Mouse (Mus musculus) kidney, adult 18-20 months (tissue): ENCODE measurements around the gene Cabp4.

Experiments used
- DNase-seq: peaks from one replicate; pipeline ENCODE4 v3.0.0; 2021

The Cabp4 gene

DNA sequence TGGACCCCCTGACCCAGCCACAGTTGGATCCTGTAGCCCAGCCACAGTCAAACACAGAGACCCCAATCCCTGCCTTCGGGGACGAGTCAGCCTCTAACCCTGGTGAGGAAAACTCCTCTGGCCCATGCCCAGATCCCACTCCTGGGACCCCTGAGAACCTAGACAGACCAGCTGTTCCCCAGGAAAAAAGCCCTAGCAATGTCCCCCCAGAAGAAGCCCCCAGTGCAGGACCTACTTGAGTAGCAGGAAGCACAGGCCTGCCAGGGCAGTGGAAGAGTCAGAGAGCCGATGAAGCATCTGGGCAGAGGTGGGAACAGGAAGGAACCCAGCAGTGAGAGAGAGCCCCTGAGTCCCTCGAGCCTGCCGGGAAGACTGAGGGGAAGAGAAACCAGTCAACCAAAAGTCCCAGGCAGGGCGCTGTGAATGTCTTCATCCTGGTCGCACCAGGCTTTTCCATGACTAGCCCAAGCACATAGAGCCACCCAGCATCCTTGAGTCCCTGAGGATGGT, at the start of gene Cabp4:
Cabp4 (minus strand) TSS at position 275 of the 510 bp plus-strand sequence.
- DNase-seq, result no peak

DNA sequence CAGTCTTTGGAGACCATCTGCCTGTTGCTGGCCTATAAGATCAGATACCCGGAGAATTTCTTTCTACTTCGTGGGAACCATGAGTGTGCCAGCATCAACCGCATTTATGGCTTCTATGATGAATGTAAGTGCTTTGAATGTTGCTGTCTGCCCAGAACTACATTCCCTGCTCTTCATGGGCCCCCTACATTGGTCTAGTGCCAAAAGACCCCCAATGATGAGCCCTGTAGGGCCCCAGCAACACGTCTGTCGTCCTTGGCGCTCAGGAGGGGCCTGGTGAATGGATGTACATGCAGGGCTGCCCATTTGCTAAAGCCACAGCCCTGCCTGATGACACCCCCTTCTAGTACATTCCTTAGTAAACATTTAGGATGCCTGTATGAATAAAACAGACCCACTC, 49.3 kb upstream of the Cabp4 start:
- DNase-seq, result no peak

DNA sequence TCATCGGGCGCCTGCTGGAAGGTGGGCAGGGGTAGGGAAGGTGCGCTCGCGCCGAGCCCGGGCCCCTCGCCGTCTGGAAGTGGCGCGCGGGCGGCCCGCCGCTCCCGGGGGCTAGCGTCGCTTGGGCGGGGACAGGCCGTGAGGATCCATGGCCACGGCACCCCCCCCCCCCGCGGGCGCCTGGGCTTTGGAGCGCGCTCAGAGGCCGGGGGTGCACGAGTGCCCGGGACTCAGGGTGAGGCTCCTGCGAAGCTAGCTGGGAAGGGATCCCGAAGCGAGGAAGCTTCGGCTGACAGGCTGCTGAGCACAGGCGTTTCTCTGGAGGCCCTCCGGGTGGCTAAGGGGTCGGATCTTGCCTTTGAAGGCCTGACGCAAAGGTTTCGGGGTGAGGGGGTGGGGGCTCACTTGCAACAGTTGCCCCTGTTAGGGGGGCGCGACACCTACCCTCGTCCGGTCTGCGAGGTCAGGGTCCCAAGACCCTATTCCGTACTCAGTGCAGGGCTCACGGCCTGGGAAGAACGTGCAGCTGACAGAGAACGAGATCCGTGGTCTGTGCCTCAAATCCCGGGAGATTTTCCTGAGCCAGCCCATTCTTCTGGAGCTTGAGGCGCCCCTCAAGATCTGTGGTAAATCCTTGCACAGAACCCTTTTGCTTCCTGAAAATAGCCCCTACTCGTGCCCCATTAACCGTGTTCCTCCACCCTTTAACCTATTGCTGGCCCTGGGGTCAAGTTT, 48.6 kb upstream of the Cabp4 start:
- DNase-seq, result no peak

DNA sequence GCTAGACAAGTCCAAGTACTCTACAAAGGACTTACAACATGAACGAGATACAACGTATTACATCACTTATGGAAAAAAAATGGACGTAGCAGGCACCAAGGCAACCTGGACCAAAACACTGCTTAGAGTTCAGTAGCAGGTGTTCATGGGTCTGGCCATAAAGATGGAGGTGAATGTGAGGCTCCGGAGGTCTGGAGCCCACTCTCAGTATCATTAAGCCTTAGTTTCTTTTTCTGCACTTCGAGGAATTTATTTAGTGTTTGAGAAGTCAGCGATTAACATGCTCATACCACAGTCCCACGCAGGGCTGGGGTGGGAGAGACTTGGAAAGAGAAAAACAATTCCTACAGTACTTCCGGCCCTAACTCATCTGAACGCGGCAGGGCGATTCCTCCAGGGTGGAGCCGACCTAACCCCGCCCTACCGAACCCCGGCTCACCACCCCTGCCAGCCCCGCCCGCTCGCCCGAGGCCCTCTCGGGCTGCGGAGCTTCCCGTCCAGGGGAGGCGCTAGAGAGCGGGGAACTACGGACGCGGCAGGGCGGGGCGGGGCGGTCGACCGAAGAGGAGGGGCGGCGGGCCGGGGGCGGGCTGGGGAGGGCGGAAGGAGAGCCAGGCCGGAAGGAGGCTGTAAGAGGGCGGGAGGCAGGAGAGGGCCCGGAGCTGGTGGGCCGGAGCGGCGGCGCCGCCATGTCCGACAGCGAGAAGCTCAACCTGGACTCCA, 47.9 kb upstream of the Cabp4 start, which contains the start of gene Ppp1ca:
Ppp1ca (plus strand) TSS at position 538 of the 723 bp plus-strand sequence.
- DNase-seq, result peak; percentile 95

DNA sequence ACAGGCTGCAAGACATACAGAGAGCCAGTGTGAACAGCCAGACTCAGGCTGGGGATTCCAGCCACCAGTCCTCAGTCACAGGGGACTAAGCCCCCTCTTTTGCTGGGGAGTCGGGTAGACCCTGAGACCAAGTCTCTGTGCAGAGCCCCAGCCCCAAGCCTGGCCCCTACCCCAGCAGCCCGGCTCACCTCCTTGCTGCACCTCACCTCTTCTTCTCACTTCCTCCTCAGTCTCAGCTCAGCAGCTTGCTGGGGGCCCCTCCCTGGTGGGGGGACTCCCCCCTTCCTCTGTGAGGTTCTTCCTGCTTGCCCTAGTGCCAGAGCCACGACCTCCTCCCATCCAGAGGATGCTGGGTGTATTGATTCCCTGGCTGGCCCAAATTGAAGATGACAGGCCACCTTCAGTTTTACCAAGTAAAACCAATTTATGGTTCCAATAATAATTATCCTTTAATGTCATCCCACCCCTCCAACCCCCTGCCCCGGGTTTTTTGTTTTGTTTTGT, 47.0 kb upstream of the Cabp4 start, which contains the start of gene Tbc1d10c:
Tbc1d10c (minus strand) TSS at position 454 of the 504 bp plus-strand sequence.
- no peak for DNase-seq

DNA sequence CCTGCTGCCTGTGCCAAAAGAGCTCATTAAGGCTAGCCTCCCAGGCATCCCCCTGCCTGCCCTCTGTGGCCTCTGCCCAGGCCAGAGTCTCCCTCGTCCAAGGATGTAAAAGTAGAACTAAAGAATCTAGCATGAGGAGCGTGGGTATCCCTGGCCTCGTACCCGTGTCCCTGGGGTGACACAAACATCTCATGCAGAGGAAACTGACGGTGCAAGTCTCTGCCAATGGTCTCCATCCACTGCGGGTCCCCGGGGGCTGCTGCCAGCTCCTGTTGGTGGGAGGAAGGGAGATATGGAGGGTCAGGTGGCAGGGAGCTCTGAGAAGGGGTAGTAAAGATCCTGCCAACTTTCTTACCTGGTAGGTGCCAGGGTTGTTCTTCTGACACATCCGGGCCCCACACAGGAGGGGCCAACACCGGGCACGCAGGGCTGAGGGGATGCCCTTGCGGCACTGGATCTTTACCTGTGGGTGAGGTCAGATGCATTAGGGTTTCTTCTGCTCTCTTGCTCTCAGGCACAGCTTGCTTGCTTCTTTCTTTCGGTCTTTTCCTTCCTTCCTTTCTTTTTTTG, 45.3 kb upstream of the Cabp4 start:
- no peak for DNase-seq

DNA sequence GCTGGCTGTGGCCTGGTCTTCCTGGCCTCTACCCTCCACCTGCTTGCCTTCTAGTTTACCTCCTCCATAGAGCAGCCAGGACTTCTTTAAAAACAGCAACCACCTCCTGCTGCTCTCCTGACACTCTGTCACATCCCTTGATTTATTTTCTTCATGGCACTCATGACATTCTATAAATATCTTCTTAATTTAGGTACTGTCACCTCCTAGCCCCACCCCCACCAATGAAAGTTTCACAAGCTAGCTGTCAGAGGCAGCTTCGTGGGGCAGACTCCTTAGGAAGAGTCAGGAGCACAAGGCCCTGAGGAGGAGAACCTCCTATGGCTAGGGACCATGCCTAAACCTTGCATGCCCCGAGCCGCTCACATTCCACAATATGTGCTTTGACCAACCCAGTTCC, 43.5 kb upstream of the Cabp4 start:
- no peak for DNase-seq

DNA sequence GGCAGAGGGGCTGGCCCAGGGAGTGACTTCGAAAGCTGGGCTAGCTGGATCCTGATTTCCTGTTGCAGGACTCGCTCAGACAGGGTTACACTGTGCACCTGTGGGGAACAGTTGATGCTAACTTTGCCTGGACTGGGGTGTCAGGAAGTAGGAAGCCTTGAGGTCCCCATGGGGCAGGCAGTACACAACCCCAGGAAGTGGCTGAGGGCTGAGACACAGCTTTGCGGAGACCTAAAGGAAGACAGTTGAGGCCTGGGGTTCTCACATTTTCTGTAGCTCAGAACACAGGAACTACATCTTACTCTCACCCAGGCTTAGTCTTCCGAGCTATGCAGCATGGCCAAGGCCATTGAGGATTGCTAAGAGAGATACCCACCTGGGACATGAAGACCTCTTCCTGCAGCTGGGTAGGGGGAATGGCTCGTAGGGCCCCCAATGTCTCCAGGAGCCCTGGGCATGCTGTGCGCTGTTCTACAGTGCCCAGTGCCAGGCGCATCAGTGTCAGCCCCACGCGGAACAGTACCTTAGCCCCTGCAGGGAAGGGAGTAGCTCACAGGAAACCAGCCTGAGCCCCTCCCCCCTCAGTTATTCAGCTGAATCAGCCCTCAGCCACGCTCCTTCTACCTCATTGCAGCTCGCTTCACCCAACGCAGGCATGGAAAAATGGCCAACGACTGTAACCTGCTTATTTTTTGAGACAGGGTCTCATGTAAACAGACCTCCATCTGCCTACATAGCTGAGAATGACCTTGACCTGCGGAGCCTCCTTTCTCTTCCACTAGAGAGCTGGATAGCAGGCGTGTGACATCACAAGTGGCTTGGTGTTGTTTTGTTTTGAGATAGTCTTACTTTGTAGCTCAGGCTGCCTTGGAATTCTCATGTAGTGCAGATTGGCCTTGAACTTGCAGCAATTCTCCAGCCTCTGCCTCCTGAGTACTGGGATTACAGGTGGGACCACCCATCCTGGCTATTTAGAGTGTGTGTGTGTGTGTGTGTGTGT, 41.4 kb upstream of the Cabp4 start:
- DNase-seq, result no peak

DNA sequence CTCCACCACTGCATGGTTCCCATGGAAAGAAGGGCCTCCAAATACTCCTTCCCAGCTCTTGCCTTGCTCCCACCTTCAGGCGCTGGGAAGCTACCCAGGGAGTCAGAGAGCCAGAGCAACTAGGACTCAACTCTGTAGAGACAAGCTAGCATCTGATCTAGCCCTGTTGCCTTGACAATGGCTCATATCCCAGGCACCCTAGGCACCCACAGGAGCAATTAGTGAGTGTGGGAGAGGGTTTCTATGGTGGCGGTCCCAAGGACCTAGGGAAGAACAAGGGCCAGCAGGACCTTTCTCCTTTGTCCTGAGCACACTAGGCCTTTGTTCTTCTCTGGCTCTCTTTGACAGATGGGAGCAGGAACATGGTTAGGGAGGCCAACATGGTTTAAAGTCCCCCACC, 39.9 kb upstream of the Cabp4 start:
- no peak for DNase-seq

DNA sequence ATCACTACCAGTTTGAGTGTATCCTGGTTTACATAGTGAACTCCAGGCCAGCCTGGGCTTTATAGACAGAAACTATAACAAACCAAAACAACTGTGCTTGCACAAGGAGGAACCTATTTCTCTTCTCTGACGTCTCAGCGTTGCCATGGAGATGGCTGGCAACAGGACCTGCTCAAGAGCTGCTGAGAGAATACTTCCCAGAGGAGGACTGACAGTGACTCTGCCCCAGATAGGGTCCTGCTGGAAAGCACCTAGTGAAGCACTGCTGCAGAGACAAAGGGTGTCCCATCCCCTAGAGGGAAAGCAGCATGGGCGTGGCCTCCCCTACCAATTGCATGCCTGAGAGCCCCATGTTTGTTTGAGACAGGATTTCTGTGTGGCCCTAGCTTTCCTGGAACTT, 38.1 kb upstream of the Cabp4 start:
- DNase-seq, result no peak

DNA sequence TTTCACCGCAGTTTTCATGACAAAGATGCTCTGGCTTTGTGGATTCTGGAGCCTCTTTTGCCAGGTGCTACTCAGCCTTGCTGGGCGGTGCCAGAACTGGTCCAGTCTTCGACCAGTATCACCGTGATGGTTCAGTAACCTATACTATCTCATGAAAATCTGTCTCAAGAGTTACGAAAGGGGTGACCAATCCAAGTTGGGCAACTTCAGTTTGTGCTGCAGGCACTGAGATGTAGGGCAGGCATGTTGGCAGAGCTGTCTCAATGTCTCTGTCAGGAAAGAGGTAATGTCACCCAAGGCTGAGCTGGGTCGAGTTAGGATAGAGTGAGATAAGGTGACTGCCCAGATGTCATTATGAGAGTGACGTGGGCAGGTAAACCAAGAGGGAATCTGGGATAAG, 36.6 kb upstream of the Cabp4 start:
- no peak for DNase-seq

DNA sequence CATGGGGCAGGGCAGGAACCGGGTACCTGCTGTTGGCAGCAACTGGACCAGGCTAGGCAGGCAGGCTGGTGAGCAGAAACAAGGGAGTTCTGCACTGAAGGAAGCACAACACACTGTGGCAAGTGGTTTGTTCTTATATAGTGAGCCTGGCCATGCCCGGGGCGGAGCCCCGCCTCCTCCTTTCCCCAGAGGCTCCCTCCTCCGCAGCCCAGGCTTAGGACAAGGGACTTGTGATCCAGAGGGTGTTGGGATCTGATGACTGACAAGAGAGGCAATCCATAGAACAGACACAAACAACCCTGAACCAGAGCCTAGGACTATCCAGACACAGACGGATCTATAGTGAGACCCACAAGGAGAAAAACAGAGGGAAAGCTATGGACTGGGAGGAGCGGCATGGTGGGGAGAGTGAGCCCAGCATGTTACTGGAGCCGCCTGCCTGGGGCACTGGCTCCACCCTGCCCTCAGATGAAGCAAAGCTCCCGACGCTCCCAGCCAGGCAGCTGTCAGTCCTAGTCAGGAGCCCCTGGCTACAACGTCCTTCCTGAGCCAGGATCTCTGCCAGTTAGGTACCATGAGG, 31.6 kb upstream of the Cabp4 start, which contains the start of gene Carns1:
Carns1 (minus strand) TSS at position 112 of the 580 bp plus-strand sequence.
- DNase-seq, result no peak

DNA sequence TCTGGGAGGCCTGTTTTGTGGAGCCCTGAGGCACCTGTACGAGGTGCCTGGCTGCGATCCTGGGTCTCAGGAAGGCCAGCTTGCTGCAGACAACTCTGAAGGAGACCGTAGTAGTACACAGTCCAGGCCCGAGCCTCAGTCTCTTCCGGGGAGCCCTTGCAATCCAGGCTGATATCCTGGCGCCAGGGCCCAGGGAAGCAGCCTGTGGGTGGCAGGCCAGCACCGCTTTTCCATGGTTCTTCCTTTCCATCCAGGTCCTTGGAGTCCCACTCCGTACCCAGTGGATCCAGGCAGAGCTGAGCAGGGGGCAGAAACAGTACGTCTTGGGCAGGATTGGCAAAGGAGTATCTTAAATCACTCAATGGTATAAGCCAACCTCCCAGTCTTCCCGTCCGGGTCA, 29.1 kb upstream of the Cabp4 start:
- DNase-seq, result no peak

DNA sequence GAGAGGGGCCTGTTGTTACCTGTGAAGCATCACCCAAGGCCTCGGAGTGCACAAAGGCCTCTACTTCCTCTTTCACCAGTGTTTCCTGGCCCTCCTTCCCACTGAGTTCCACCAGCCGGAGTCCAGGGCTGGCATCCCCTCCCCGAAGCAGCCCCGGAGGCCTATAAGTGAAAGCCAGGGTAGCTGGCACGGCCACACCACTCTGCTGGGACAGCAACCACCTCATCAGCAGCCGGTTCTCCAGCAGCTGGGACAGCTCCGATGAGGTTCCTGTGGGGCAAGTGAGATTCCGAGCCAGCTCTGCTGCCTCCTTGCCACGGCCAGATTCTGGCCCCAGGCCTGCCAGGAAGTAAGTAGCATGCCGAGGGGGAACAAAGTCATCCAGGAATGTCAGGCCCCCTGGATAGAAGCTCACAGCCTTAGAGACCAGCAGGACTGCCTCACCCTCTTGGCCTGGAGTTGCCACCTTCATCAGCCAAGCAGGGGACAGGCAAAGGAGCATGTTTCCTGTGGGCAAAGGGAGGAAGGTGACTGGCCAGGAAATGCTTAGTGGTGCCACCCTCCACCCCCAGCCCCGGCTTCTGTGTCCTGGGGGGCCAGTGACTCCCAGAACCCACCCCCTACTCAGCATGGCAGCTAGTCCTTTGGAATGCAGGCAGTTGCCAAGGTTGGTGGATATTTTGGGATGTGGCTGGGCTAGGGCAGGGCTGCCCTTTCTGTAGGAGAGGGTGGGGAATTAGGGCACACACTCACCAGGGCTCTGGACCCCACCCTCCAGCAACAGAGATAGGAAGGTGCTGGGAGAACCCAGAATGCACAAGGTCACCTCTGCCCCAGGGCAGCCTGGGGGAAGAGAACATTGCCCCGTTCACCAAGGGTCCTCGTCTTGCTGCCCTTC, 27.8 kb upstream of the Cabp4 start:
- no peak for DNase-seq

DNA sequence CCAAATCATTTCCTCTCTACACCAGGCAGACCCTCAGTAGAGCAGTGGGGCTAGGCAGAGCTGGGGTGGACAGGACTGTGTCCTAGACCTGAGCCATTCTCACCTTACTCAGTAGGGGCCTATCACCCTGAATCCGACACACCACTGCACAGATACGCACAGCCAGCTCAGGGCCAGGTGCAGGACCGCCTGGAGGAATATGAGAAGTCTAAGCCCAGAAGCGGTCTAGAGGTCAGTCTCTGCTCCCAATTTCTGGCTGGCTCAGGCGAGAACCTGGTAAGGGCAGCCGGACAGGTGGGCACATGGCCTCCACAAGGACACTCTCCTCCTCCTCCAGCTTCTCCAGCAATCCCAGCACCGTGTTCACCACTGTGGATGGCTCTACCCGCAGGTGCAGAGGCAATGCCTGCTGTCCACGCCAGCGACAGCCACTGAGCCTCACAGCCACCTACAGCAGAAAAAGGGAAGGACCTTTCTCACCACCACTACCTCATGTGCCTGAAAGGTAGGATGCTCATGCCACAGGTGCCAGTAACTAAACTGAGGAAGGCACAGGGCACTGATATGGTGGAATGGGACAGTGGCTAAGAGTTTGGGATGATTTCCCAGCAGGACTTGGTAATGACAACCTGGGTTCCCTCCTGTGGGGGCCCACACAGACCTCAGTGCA, 27.0 kb upstream of the Cabp4 start:
- DNase-seq, result no peak

DNA sequence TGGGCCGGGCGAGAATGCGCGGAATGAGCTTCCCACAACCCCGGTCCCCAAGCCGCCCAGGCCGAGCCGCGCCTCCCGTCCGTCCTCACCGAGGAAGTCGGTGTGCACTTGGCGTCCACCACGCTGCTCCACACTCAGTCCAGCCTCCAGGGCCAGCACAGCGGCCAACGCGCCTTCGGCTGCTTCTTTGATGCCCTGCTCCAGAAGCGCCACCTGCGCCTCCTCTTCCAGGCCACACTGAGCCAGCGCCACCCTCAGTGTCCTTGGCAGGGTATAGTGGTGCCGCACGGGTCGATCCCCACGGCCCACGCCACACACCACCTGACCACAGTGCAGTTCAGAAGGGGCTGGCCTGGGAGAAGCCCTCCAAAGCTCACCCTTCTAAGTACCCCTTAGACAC, 26.0 kb upstream of the Cabp4 start:
- no peak for DNase-seq

DNA sequence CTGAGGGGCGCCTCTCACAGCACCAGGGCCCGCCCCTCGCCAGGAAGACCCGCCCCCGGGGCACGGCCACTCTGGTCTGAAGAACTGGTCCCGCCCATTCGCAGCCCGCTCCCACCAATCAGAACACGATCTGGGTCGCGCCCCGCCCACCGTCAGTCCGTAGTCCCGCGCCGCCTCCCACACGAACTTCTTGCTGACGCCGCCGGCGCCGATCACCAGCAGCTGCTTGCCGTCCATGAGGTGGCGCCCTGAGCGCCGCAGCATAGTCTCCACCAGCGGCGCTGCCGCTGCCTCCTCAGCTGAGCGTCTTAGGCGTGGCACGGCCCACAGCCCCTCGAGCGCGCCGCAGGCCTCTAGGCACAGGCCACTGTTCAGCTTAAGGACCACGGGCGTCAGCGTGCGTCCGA, 25.5 kb upstream of the Cabp4 start:
- peak; percentile 100 for DNase-seq

DNA sequence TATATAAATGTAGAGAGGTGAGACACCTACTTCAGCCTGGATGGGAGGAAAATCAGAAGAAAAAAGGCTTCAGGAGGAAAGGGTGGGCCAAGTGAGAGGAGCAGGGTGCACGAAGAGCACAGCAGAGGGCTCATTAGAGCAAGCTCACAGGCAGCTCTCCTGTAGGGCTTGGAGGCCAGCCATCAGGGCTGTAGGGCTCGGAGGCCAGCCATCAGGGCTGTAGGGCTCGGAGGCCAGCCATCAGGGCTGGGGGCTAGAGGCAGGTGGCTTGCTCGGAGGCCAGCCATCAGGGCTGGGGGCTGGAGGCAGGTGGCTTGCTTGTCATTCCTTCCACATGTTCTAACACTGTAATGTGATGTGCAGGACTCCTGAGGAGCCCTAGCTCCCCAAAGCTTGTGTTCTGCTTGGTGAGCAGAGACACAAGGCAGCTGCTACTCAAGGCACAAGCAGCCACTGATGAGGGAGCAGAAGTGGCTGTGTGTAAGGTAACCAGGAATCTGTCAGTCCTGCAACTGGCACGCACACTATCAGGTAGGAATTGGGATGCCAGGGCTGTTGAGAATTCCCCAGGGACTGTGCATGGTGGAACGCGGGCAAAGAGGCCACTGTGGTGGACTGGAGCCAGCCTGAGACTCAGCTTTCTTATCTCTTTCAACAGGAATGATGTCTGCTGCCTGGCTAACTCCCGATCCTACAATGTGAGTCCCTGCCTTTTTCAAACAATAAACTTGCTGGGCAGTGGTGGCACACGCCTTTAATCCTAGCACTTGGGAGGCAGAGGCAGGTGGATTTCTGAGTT, 23.0 kb upstream of the Cabp4 start:
- no peak for DNase-seq

DNA sequence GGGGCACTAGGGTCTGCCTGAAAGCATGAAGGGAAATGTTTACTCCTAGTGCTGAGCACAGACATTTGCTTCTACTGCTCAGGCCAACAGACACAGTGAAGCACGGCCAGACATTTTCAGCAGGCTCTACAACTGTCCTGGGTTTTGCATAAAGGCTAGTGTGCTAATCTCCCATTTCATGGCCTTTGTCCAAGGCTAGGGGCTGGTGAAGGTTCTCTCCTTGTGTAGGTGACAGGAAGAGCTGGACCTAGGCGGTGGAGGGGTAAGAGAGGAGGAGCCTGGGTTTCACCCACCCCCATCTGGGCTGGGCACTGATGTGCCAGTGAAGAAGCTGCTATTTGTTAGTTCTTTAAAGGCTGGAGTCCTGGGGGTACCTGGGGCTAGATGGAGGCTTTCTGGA, 20.9 kb upstream of the Cabp4 start:
- no peak for DNase-seq
